Mouse (Mus musculus) frontal cortex, postnatal 14 days (tissue): ENCODE data around the gene Zg16.

ENCODE experiments used
- DNase-seq, 2 experiments: peaks; one replicate each; pipeline ENCODE4 v3.0.0; 2022; ENCODE audit warnings: low spot score in 2 of 2

Zg16 gene

DNA sequence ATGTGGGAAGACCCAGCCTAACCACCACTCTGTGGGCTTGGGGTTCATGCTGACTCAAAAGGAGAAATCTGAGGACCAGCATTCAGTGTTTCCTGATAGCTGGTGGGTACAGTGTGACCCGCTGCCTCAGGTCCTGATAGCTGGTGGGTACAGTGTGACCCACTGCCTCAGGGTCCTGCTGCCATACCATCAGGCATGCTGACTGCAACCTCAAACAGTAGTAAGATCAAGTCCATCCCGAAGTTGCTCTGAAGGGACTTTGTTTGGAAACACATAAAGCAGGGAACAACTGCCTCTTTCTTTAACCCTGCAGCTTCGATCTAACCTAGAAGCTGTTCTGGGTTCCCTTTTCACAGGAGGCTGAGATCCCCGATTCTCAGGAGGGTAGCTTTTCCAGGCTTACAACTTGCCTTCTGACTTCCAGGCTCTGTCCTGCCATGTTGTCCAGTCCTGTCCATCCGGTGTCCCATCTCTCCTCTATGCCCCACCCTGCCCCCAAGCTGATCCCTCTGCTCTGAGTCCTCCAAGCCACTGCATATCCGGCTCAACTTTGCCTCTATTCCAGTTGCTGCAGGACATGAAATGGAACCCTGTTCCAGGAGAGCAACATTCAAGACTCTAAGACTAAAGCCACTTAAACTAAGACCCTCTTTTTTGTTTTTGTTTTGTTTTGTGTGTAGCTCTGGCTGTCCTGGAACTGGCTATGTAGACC is 79.7 kb downstream of the Zg16 start:
- DNase-seq, result no peak

DNA sequence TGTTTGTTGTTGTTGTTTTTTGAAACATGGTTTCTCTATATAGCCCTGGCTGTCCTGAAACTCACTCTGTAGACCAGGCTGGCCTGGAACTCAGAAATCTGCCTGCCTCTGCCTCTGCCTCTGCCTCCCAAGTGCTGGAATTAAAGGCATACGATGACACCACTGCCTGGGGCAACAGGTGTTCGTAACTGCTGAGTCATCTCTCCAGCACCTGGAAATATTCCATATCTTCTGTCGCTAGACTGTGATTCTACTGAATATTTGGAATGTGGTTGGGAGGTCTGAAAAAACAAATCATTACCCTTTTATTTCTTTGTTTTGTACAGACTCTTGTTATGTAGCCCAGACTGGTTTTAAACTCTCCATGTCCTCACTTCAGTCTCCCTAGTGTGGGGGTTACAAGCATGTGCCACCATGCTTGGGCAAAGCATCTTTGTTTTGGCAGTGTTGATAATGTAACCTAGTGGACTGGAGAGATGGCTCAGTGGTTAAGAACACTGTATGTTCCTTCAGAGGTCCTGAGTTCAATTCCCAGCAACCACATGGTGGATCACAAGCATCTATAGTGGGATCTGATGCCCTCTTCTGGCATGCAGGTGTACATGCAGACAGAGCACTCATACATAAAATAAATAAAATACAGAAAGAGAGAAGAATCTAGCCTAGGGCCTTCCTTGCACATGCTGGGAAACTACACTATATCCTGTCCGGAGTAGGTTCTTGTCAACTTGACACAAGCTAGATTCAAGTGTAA is 82.8 kb downstream of the Zg16 start:
- DNase-seq, result no peak

- no peak for DNase-seq
Observed at GRCm38 (mm10) chr7:127003620-127004019, 83.5 kb downstream of the Zg16 start.
